Mouse (Mus musculus) spleen, adult 2 months (tissue): ENCODE results near the gene Ndufb7. TPM values are rescaled to one million over a fixed set of nuclear protein-coding genes. Genes with fewer than 3 reads are reported as not detected.
"Not testable (repeated sequence)": the region's sequence is repeated elsewhere in the genome, so short reads cannot be mapped to it uniquely, and the experiment has no call there.

Experiments used
- DNase-seq, 2 experiments: peaks; one replicate each; pipeline versions ENCODE4 v3.0.0 to v3.0.0-alpha.2; 2012 to 2021; ENCODE audit warnings: low spot score in 2 of 2, low read depth in 1 of 2
- H3K27ac ChIP-seq: fragments of 200-500 bp; 2 replicates; pipeline ENCODE4 v1.5.1; 2012; ENCODE audit warnings: low read length, inconsistent platforms; ENCODE audit not compliant: insufficient read depth
- H3K27me3 ChIP-seq: fragments of 200-500 bp; 2 replicates; pipeline ENCODE4 v1.6.1; 2012; ENCODE audit warnings: mild to moderate bottlenecking, moderate library complexity, low read length, inconsistent platforms; ENCODE audit not compliant: control insufficient read depth, insufficient read depth
- H3K36me3 ChIP-seq: fragments of 200-500 bp; 2 replicates; pipeline ENCODE4 v1.6.1; 2012; ENCODE audit warnings: mild to moderate bottlenecking, low read length, inconsistent platforms; ENCODE audit not compliant: control insufficient read depth, insufficient read depth
- H3K4me1 ChIP-seq: fragments of 200-500 bp; 2 replicates; pipeline ENCODE4 v1.6.1; 2011; ENCODE audit warnings: inconsistent platforms; ENCODE audit not compliant: control insufficient read depth, insufficient read depth, insufficient read length
- H3K4me3 ChIP-seq: fragments of 200-500 bp; 2 replicates; pipeline ENCODE4 v1.5.1; 2011; ENCODE audit warnings: mild to moderate bottlenecking, inconsistent platforms; ENCODE audit not compliant: insufficient read depth, insufficient read length; ENCODE audit errors: extremely low read depth
- CTCF ChIP-seq: fragments of 200-500 bp; IDR thresholded peaks from 2 replicates; pipeline ENCODE4 v1.5.1; 2011; ENCODE audit warnings: mild to moderate bottlenecking, inconsistent platforms; ENCODE audit not compliant: insufficient read depth, insufficient read length, insufficient replicate concordance; ENCODE audit errors: extremely low read depth
- POLR2A ChIP-seq: fragments of 200-500 bp; IDR thresholded peaks from 2 replicates; pipeline ENCODE4 v1.6.1; 2011; ENCODE audit warnings: low read depth, low read length, inconsistent platforms
- WGBS: fragments of 180-500 bp; shearing (Covaris S2); methylation state at CpG from one replicate; pipeline ENCODE4 v1.1.7; 2018; 5-methylcytosine and 5-hydroxymethylcytosine counted together
- polyA plus RNA-seq: library from polyadenylated mRNA; depleted of rRNA; stranded (reverse); fragments of >200 nt; gene quantifications from 2 replicates; pipeline ENCODE4 v1.2.3, GENCODE M21; 2012; rRNA removed

Gene Ndufb7
- polyA plus RNA-seq, result 169 and 246 TPM in 2 replicates

DNA sequence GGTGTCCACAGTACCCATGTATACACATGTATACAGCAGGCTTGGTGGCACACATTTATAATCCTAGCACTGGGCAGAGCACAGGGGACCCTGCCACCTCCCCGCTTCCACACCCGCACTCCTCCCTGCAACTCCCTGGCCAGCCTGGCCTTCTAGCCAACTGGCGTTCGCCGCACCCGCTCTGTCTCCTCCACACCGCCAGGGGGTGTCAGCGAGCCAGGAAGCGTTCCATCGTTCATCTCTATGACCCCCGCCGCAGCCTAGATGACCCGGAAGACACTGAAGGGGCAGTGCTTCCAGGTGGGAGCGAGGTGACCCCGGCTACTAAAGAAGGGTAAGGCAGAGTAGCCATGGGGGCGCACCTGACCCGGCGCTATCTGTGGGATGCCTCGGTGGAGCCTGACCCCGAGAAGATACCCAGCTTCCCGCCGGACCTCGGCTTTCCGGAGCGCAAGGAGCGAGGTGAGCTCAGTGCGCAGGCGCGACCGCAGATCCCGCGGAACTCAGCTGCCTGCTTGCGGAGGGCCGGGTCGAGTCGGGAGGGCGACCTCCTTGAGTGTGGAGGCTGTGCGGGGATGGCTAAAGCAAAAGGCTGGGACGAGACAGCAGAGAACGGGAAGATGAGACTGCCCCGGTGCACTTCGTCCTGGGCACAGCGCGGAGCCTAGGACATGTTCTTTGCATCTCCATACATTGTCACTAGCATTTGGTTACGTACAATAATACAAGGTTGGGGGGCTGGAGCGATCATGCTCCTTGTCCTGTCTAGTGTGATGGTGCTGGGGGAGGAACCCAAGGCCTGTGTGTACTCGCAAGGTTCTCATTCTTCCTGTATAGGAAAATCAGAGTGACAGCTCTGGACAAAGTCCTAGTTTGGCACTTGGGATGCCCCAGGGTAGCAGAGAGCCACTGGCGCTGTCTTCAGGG is at the start of gene Ndufb7:
Gene Ndufb7 (plus strand): TSS at position 203 of the 927 bp plus-strand sequence.
- under 1% methylated on average over 47 of the region's 48 CpGs for WGBS
- TF ChIP-seq CTCF (peak; percentile 88; the same call in 1 of the 2 replicates), POLR2A (peak; percentile 23; the same call in 1 of the 2 replicates)
- Histone ChIP-seq H3K27ac (peak within 1 kb of the TSS; percentile 82), H3K27me3 (no peaks in the 10 kb centered on the region), H3K36me3 (peaks cover 6% of the 10 kb centered on the region), H3K4me1 (peaks cover 3% of the 10 kb centered on the region; the same call in 1 of the 2 replicates), H3K4me3 (peak within 1 kb of the TSS; percentile 90)
- peak; percentile 81 to 91 for DNase-seq

DNA sequence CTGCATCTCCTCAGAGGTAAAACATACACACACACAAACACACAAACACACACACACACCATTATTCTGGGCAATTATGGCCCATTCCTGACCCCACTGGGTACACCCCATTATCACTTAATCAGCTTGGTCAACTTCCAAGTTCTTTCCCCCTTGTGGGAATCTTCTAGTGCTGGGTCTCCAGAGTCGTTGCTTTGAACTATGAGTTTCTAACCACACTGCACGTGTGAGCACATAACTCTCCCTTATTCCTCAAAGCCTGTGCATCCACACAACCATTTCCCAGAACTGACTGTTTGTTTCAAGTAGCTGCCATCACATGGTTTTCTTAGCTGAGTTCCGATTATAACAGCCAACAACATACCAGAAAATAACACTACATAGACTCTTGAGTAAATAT is 46.0 kb upstream of the Ndufb7 start:
- H3K36me3 ChIP-seq, result no peaks in the 10 kb centered on the region
- H3K27me3 ChIP-seq, result no peaks in the 10 kb centered on the region
- no peaks in the 10 kb centered on the region for H3K4me1 ChIP-seq
- no peak overlapping the region for H3K27ac ChIP-seq
- DNase-seq, result no peak
- TF ChIP-seq CTCF (no peak), POLR2A (no peak)
- 75% methylated on average over 3 of the region's 3 CpGs for WGBS
- H3K4me3 ChIP-seq, result no peak overlapping the region

DNA sequence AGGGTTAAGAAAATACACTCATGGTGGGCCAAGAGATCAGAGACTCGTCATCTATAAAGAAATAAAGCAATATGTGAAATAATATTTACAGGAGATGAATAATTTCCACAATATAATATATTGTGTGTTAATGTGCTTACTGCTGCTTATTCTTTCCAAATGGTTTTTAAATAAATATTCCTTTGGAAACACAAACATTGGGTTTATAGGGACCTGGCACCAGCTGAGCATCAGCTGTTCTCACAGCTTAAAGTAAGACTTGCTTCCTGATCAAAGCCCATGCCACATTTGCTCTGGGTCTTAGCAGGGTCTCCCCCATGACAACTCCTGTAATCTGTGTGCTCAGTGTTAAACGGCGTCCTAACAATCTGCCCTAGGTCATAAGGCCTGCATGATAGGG is 45.6 kb upstream of the Ndufb7 start:
- not testable (repeated sequence) for H3K4me1 ChIP-seq, H3K27ac ChIP-seq, H3K4me3 ChIP-seq, H3K27me3 ChIP-seq, H3K36me3 ChIP-seq, DNase-seq
- WGBS, result 80% methylated on average over 3 of the region's 3 CpGs

DNA sequence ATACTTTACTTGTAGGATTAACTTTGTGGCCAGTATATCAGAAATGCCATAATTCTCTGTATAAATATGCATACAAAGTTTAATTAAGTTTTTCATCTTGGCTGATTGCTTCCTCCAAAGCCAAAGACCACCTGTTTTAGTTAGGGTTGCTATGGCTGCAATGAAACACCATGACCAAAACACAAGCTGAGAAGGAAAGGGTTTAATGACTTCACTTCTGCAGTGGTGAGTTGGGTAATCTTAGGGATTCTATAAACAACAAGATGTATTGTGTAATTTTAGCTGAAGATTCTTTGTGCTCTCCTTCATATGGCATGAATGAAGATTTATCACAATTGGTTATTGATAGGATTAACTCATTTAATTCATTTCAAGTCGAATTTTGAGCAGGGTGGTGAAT is 45.2 kb upstream of the Ndufb7 start:
- Histone ChIP-seq H3K4me1 (no peaks in the 10 kb centered on the region), H3K27ac (no peak overlapping the region), H3K4me3 (no peak overlapping the region), H3K36me3 (no peaks in the 10 kb centered on the region), H3K27me3 (no peaks in the 10 kb centered on the region)
- WGBS, result 47% methylated on average over 1 of the region's 1 CpGs
- TF ChIP-seq CTCF (no peak), POLR2A (no peak)
- DNase-seq, result no peak

DNA sequence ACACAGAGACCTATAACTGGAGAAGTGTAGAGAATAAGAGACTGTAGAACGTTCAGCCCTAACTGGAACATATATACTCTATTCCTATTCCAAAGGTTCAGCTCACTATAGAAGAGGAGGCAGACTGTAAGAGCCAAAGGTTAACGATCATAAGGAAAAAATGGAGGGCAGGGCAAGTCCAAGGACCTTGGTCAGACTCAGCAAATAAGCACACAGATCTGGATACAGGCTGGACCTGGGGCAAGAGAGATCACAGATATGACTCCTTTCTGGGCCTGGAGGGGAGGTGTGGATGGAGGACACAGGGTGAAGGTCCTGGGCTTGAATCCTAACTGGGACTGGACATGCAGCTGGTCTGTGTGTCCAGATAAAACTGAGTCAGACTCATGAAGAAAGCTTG is 31.7 kb upstream of the Ndufb7 start:
- TF ChIP-seq CTCF (no peak), POLR2A (no peak)
- WGBS, result 90% methylated on average over 2 of the region's 2 CpGs
- DNase-seq, result no peak
- Histone ChIP-seq H3K4me1 (no peaks in the 10 kb centered on the region), H3K27ac (no peak overlapping the region), H3K4me3 (no peak overlapping the region), H3K36me3 (no peaks in the 10 kb centered on the region), H3K27me3 (no peaks in the 10 kb centered on the region)

DNA sequence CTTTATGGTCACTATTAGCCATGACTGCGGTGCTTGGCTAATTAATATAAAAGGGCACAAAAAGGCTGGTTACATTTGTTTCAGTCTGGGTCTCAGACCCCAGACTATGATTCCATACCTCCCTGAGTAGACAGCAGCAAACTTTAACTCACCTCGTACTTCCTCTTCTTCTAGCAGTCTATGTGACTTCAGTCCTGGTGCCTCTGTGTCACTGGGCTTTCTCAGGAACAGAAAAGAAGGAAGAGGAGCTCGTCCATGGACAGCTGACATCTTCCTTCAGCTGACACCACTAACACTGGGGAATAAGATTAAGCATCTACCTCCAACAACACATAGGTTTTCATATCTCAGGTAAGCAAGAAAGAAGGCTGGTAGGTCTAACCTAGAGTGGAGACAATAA is 30.7 kb upstream of the Ndufb7 start, which contains the start of gene Olfr370:
Gene Olfr370 (plus strand): TSS at position 45 of the 400 bp plus-strand sequence.
- TF ChIP-seq CTCF (no peak), POLR2A (no peak)
- H3K4me3 ChIP-seq, result no peak within 1 kb of the TSS
- no peaks in the 10 kb centered on the region for H3K27me3 ChIP-seq
- 44% methylated on average over 3 of the region's 3 CpGs for WGBS
- no peak for DNase-seq
- no peak within 1 kb of the TSS for H3K27ac ChIP-seq
- no peaks in the 10 kb centered on the region for H3K36me3 ChIP-seq
- no peaks in the 10 kb centered on the region for H3K4me1 ChIP-seq

DNA sequence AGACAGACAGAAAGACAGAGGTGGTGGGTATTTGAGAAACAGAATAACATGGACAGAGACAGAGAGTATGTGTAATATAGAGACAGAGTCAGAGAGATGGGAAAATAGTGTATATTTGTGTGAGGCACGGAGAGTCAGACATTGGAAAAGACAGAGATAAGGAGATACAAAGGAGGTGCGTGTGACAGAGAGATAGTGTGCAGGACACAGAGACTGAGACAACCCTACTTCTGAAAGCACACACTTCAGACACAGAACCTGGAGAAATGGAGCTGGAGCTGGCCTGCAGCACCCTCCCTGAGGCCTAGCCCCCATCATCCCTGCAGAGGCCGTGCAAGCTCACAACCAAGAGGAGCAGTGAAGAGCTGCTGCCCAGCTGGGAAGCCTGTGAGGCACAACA is 3.8 kb upstream of the Ndufb7 start:
- Histone ChIP-seq H3K4me1 (peaks cover 3% of the 10 kb centered on the region; the same call in 1 of the 2 replicates), H3K36me3 (no peaks in the 10 kb centered on the region), H3K27me3 (no peaks in the 10 kb centered on the region; the same call in 1 of the 2 replicates), H3K4me3 (no peak overlapping the region), H3K27ac (no peak overlapping the region)
- 80% methylated on average over 3 of the region's 3 CpGs for WGBS
- no peak for TF ChIP-seq POLR2A
- no peak for TF ChIP-seq CTCF
- no peak for DNase-seq
